Mouse (Mus musculus): ENCODE measurements at regions not wholly inside any gene's neighbourhood (a gene's known extent, or its start where the extent isn't known, plus 50 kb on each side); places are given as distances from the start of the nearest gene placed in this dataset.

- DNase-seq (ENCODE audit: low spot score) (no peak), ATAC-seq (no peak)
- Histone ChIP-seq H3K4me3 (ENCODE audit: low read depth, low read length) (no peak overlapping the region), H3K9me3 (ENCODE audit: low read length) (no peaks in the 10 kb centered on the region), H3K9ac (replicated peaks; ENCODE audit: low read depth) (no peak overlapping the region), H3K4me2 (replicated peaks; ENCODE audit: low read depth, low read length) (no peak overlapping the region), H3K27me3 (replicated peaks; ENCODE audit: insufficient read depth, low read length) (no peaks in the 10 kb centered on the region), H3K27ac (ENCODE audit: low read length) (no peak overlapping the region), H3K4me1 (ENCODE audit: insufficient read depth, low read depth, low read length) (no peaks in the 10 kb centered on the region), H3K36me3 (ENCODE audit: insufficient read depth, low read length) (no peaks in the 10 kb centered on the region)
- no peak for TF ChIP-seq CTCF (IDR thresholded peaks at IDR 0.05)
- no peak for TF ChIP-seq EP300 (IDR thresholded peaks at IDR 0.05)
- 62% methylated on average over 5 of the region's 5 CpGs for WGBS
Measured at GRCm38 (mm10) chr6:118259881-118260280, 62.4 kb upstream of the Ret start.

- no peaks in the 10 kb centered on the region for H3K9me3 ChIP-seq (ENCODE audit: low read length)
- H3K36me3 ChIP-seq (ENCODE audit: insufficient read depth, low read length), result no peaks in the 10 kb centered on the region
- no peak overlapping the region for H3K27ac ChIP-seq (ENCODE audit: low read length)
- no peak overlapping the region for H3K4me2 ChIP-seq (replicated peaks; ENCODE audit: low read depth, low read length)
- no peak overlapping the region for H3K9ac ChIP-seq (replicated peaks; ENCODE audit: low read depth)
- no peak for ATAC-seq
- H3K27me3 ChIP-seq (replicated peaks; ENCODE audit: insufficient read depth, low read length), result no peaks in the 10 kb centered on the region
- WGBS, result 69% methylated on average over 5 of the region's 5 CpGs
- no peak overlapping the region for H3K4me3 ChIP-seq (ENCODE audit: low read depth, low read length)
- DNase-seq (ENCODE audit: low spot score), result no peak
- TF ChIP-seq CTCF (IDR thresholded peaks at IDR 0.05), result no peak
- no peak for TF ChIP-seq EP300 (IDR thresholded peaks at IDR 0.05)
- H3K4me1 ChIP-seq (ENCODE audit: insufficient read depth, low read depth, low read length), result no peaks in the 10 kb centered on the region
Measured at GRCm38 (mm10) chr6:118254871-118255270, 57.4 kb upstream of the Ret start.

DNA sequence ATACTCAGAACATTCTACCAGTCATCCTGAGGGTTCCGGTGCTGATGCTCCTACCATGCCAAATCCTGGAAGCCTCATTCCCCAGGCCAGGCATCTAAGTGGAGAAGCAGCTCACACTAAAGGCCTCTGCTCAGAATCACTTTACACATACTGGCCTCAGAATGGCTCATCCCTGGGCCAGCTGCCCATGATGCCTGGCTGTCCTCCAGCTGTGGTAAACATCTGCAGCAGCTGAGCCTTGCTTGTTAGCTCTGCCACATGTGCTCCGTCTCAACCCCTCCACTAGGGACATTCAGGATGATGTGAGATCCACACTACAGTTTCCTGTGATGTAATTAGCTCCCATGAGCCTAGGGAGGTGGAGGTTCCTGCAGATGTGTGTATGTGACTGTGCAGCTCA lies 55.2 kb upstream of the Ret start:
- Histone ChIP-seq H3K9me3 (ENCODE audit: low read length) (no peaks in the 10 kb centered on the region), H3K4me2 (replicated peaks; ENCODE audit: low read depth, low read length) (no peak overlapping the region), H3K36me3 (ENCODE audit: insufficient read depth, low read length) (no peaks in the 10 kb centered on the region), H3K27me3 (replicated peaks; ENCODE audit: insufficient read depth, low read length) (no peaks in the 10 kb centered on the region), H3K4me3 (ENCODE audit: low read depth, low read length) (no peak overlapping the region), H3K4me1 (ENCODE audit: insufficient read depth, low read depth, low read length) (no peaks in the 10 kb centered on the region), H3K9ac (replicated peaks; ENCODE audit: low read depth) (no peak overlapping the region), H3K27ac (ENCODE audit: low read length) (no peak overlapping the region)
- 58% methylated on average over 2 of the region's 2 CpGs for WGBS
- DNase-seq (ENCODE audit: low spot score) (no peak), ATAC-seq (no peak)
- TF ChIP-seq EP300 (IDR thresholded peaks at IDR 0.05) (no peak), CTCF (IDR thresholded peaks at IDR 0.05) (no peak)

DNA sequence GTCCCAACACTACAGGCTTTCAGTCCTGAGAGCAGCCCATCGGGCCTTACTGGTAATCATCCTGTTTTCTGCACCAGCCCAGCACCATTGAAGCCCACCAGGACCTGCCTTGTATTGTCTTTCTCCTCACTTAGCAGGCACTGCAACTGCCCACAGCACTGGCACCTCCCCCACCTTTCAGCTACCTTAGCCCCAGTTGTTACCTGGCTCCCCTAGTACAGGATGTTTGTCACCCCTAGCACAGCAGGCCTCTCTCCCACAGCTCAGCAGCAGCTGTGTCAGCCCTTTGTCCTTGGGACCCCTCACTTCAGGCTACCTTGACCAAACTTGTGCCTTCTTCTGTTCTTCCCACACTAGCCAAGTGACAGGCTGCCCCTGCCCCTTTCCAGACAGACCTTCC lies 53.6 kb upstream of the Ret start:
- no peak for DNase-seq (ENCODE audit: low spot score)
- WGBS, result 83% methylated on average over 1 of the region's 1 CpGs
- Histone ChIP-seq H3K9me3 (ENCODE audit: low read length) (no peaks in the 10 kb centered on the region), H3K36me3 (ENCODE audit: insufficient read depth, low read length) (no peaks in the 10 kb centered on the region), H3K4me3 (ENCODE audit: low read depth, low read length) (no peak overlapping the region), H3K27me3 (replicated peaks; ENCODE audit: insufficient read depth, low read length) (no peaks in the 10 kb centered on the region), H3K4me1 (ENCODE audit: insufficient read depth, low read depth, low read length) (no peaks in the 10 kb centered on the region), H3K4me2 (replicated peaks; ENCODE audit: low read depth, low read length) (no peak overlapping the region), H3K27ac (ENCODE audit: low read length) (no peak overlapping the region), H3K9ac (replicated peaks; ENCODE audit: low read depth) (no peak overlapping the region)
- TF ChIP-seq CTCF (IDR thresholded peaks at IDR 0.05) (no peak), EP300 (IDR thresholded peaks at IDR 0.05) (no peak)
- no peak for ATAC-seq

GRCm38 (mm10) chr6:118250006-118250405 lies 52.5 kb upstream of the Ret start:
- H3K27me3 ChIP-seq (replicated peaks; ENCODE audit: insufficient read depth, low read length), result no peaks in the 10 kb centered on the region
- no peak overlapping the region for H3K9ac ChIP-seq (replicated peaks; ENCODE audit: low read depth)
- no peak overlapping the region for H3K4me3 ChIP-seq (ENCODE audit: low read depth, low read length)
- no peaks in the 10 kb centered on the region for H3K4me1 ChIP-seq (ENCODE audit: insufficient read depth, low read depth, low read length)
- H3K4me2 ChIP-seq (replicated peaks; ENCODE audit: low read depth, low read length), result no peak overlapping the region
- no peaks in the 10 kb centered on the region for H3K9me3 ChIP-seq (ENCODE audit: low read length)
- 83% methylated on average over 6 of the region's 6 CpGs for WGBS
- no peak for TF ChIP-seq CTCF (IDR thresholded peaks at IDR 0.05)
- ATAC-seq, result no peak
- no peak overlapping the region for H3K27ac ChIP-seq (ENCODE audit: low read length)
- no peak for DNase-seq (ENCODE audit: low spot score)
- no peaks in the 10 kb centered on the region for H3K36me3 ChIP-seq (ENCODE audit: insufficient read depth, low read length)

Measured in lung, postnatal 0 days (tissue).